Mouse (Mus musculus) midbrain, embryonic 11.5 days (tissue): ENCODE measurements around the gene Map2k5. TPM values are rescaled to one million over a fixed set of nuclear protein-coding genes. Genes with fewer than 3 reads are reported as not detected.
A peak's percentile ranks its signal among the peaks of the same experiment; 100 is the strongest.

ENCODE experiments used
- ATAC-seq: fragments of 200-750 bp; cut with Nextera tagmentation; 2 replicates; pipeline ENCODE4 v1.8.0; 2017; ENCODE audit warnings: moderate TSS enrichment, moderate library complexity; ENCODE audit not compliant: low FRiP score
- DNase-seq: peaks from one replicate; pipeline ENCODE4 v3.0.0; 2015; ENCODE audit warnings: low spot score; ENCODE audit errors: missing footprints
- H3K27ac ChIP-seq: fragments of 300-500 bp; sonication (generic); 2 replicates; pipeline ENCODE4 v1.5.1; 2014; ENCODE audit warnings: low read depth, low read length
- H3K27me3 ChIP-seq: fragments of 300-500 bp; sonication (generic); 2 replicates; pipeline ENCODE4 v1.6.1; 2014; ENCODE audit warnings: mild to moderate bottlenecking, low read length, moderate library complexity, mixed read lengths; ENCODE audit not compliant: control insufficient read depth, insufficient read depth
- H3K36me3 ChIP-seq: fragments of 300-500 bp; sonication (generic); 2 replicates; pipeline ENCODE4 v1.6.1; 2014; ENCODE audit warnings: mild to moderate bottlenecking, low read length, moderate library complexity, mixed read lengths; ENCODE audit not compliant: control insufficient read depth, insufficient read depth
- H3K4me1 ChIP-seq: fragments of 300-500 bp; sonication (generic); 2 replicates; pipeline ENCODE4 v1.6.1; 2014; ENCODE audit warnings: low read length; ENCODE audit not compliant: control insufficient read depth, insufficient read depth
- H3K4me2 ChIP-seq: fragments of 300-500 bp; sonication (generic); 2 replicates; pipeline ENCODE4 v1.6.1; 2014; ENCODE audit warnings: mild to moderate bottlenecking, moderate library complexity
- H3K4me3 ChIP-seq: fragments of 300-500 bp; sonication (generic); 2 replicates; pipeline ENCODE4 v1.5.1; 2014; ENCODE audit warnings: low read depth, low read length
- H3K9ac ChIP-seq: fragments of 300-500 bp; sonication (generic); 2 replicates; pipeline ENCODE4 v1.6.1; 2014; ENCODE audit warnings: low read length
- H3K9me3 ChIP-seq: fragments of 300-500 bp; sonication (generic); 2 replicates; pipeline ENCODE4 v1.6.1; 2016; ENCODE audit warnings: low read length; ENCODE audit not compliant: control insufficient read depth
- WGBS: fragments of 180-500 bp; shearing (Covaris S2); extraction: QIAGEN DNeasy Blood & Tissue Kit; methylation state at CpG from one replicate; pipeline ENCODE4 v1.1.7; 2014; 5-methylcytosine and 5-hydroxymethylcytosine counted together
- polyA plus RNA-seq: library from polyadenylated mRNA; unstranded; fragments of >200 nt; fragmentation: Nextera tagmentation; extraction: Ambion mirVana; gene quantifications from 2 replicates; pipeline ENCODE4 v1.2.1, GENCODE M21; 2014

Gene Map2k5
- polyA plus RNA-seq, 1 experiment from 2014 or later, result 36.9 TPM

GRCm38 (mm10) chr9:63151072-63151870 is 226.4 kb downstream of the Map2k5 start:
- DNase-seq (peak; percentile 93), ATAC-seq (no peak)
- H3K9me3 ChIP-seq, result no peaks in the 10 kb centered on the region; the same call in 1 of the 2 replicates
- H3K4me1 ChIP-seq, result peaks cover 14% of the 10 kb centered on the region
- H3K36me3 ChIP-seq, result no peaks in the 10 kb centered on the region
- H3K9ac ChIP-seq, result no peak overlapping the region
- H3K27ac ChIP-seq, result no peak overlapping the region
- no peak overlapping the region for H3K4me3 ChIP-seq
- H3K4me2 ChIP-seq, result no peak overlapping the region
- peaks cover 74% of the 10 kb centered on the region for H3K27me3 ChIP-seq
- 2% methylated on average over 20 of the region's 20 CpGs for WGBS

DNA sequence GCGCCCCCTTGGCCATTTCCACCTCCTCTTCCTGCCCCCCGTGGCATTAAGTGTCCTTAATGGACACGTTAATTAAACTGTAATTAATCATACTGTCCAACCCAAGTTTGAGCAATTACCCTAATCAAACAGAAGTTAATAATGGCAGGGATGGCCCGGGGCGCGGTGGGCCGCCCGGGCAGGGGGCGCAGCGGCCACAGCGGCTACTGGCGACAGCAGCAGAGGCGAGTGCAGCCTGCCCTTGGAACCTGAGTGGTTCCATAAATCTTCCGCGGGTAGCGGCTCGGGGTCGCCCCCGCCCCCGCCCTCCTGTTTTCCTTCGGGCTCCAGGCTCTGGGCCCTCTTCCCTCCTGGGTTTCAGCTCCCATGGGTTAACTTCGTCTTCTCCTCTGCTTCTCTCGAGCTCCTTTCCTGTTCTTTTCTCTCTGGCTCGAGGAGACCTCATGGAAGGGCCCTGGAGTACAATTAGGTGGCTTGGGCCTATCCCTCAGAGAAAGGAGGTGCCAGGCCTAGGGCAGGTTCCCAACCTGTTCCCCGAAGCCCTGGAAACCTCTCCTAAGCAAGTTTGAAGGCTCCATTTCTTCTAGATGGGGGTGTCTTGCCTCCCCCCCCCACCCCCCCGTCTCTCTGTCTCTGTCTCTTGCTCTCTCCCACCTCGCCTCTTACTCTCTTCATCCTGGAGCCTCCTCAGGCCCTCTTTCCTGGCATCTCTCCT is 227.5 kb downstream of the Map2k5 start:
- peaks cover 22% of the 10 kb centered on the region for H3K4me1 ChIP-seq
- DNase-seq, result peak; percentile 92
- peaks cover 84% of the 10 kb centered on the region for H3K27me3 ChIP-seq
- no peaks in the 10 kb centered on the region; the same call in 1 of the 2 replicates for H3K9me3 ChIP-seq
- H3K4me3 ChIP-seq, result no peak overlapping the region
- no peak overlapping the region for H3K4me2 ChIP-seq
- WGBS, result 2% methylated on average over 27 of the region's 27 CpGs
- no peak for ATAC-seq
- H3K9ac ChIP-seq, result no peak overlapping the region
- no peak overlapping the region for H3K27ac ChIP-seq
- no peaks in the 10 kb centered on the region for H3K36me3 ChIP-seq

GRCm38 (mm10) chr9:63149372-63149766 is 228.3 kb downstream of the Map2k5 start:
- DNase-seq, result peak; percentile 91

GRCm38 (mm10) chr9:63148410-63149371 is 229.0 kb downstream of the Map2k5 start, which contains the start of gene Skor1:
Skor1 (minus strand) TSS chr9:63148961.
- ATAC-seq (no peak), DNase-seq (peak; percentile 96)
- Histone ChIP-seq H3K27me3 (peaks cover 100% of the 10 kb centered on the region), H3K4me2 (peak within 1 kb of the TSS; percentile 68), H3K9me3 (no peaks in the 10 kb centered on the region; the same call in 1 of the 2 replicates), H3K36me3 (no peaks in the 10 kb centered on the region), H3K4me3 (peak within 1 kb of the TSS; percentile 38), H3K4me1 (peaks cover 27% of the 10 kb centered on the region), H3K27ac (no peak within 1 kb of the TSS), H3K9ac (no peak within 1 kb of the TSS)
- WGBS, result under 1% methylated on average over 79 of the region's 108 CpGs

More at GRCm38 (mm10) chr9:63149372-63149766, 228.3 kb downstream of the Map2k5 start:
- no peaks in the 10 kb centered on the region; the same call in 1 of the 2 replicates for H3K9me3 ChIP-seq
- WGBS, result under 1% methylated on average over 20 of the region's 20 CpGs
- H3K9ac ChIP-seq, result no peak overlapping the region
- H3K4me3 ChIP-seq, result peak overlapping the region; percentile 38
- H3K27me3 ChIP-seq, result peaks cover 93% of the 10 kb centered on the region
- peak overlapping the region; percentile 68 for H3K4me2 ChIP-seq
- H3K4me1 ChIP-seq, result peaks cover 23% of the 10 kb centered on the region
- no peaks in the 10 kb centered on the region for H3K36me3 ChIP-seq
- no peak overlapping the region for H3K27ac ChIP-seq
- no peak for ATAC-seq

- DNase-seq, result peak; percentile 93
- Histone ChIP-seq H3K36me3 (no peaks in the 10 kb centered on the region), H3K4me2 (no peak overlapping the region), H3K27ac (no peak overlapping the region), H3K9me3 (no peaks in the 10 kb centered on the region), H3K9ac (no peak overlapping the region), H3K4me1 (peaks cover 30% of the 10 kb centered on the region), H3K4me3 (no peak overlapping the region), H3K27me3 (peaks cover 100% of the 10 kb centered on the region)
- WGBS, result 3% methylated on average over 14 of the region's 14 CpGs
- ATAC-seq, result no peak
Measured at GRCm38 (mm10) chr9:63147786-63148409, 229.8 kb downstream of the Map2k5 start.

- WGBS, result under 1% methylated on average over 9 of the region's 9 CpGs
- ATAC-seq (no peak), DNase-seq (peak; percentile 96)
- Histone ChIP-seq H3K27ac (no peak overlapping the region), H3K4me2 (no peak overlapping the region), H3K9ac (no peak overlapping the region), H3K36me3 (no peaks in the 10 kb centered on the region), H3K27me3 (peaks cover 100% of the 10 kb centered on the region), H3K9me3 (no peaks in the 10 kb centered on the region), H3K4me3 (no peak overlapping the region; the same call in 1 of the 2 replicates), H3K4me1 (peaks cover 30% of the 10 kb centered on the region)
Measured at GRCm38 (mm10) chr9:63147296-63147695, 230.4 kb downstream of the Map2k5 start.

- no peak overlapping the region for H3K9ac ChIP-seq
Measured at GRCm38 (mm10) chr9:63146856-63147274, 230.8 kb downstream of the Map2k5 start.

More at GRCm38 (mm10) chr9:63146856-63147274, 230.8 kb downstream of the Map2k5 start:
- Histone ChIP-seq H3K4me3 (peak overlapping the region; percentile 15; the same call in 1 of the 2 replicates), H3K27ac (no peak overlapping the region), H3K4me1 (peaks cover 30% of the 10 kb centered on the region), H3K4me2 (peak overlapping the region; percentile 25; the same call in 1 of the 2 replicates), H3K36me3 (no peaks in the 10 kb centered on the region), H3K9me3 (no peaks in the 10 kb centered on the region), H3K27me3 (peaks cover 100% of the 10 kb centered on the region)
- DNase-seq (peak; percentile 94), ATAC-seq (no peak)
- WGBS, result 0% methylated on average over 19 of the region's 20 CpGs
